ENCODE assay signal across 8 mouse cellular contexts in the genomic region with DNA sequence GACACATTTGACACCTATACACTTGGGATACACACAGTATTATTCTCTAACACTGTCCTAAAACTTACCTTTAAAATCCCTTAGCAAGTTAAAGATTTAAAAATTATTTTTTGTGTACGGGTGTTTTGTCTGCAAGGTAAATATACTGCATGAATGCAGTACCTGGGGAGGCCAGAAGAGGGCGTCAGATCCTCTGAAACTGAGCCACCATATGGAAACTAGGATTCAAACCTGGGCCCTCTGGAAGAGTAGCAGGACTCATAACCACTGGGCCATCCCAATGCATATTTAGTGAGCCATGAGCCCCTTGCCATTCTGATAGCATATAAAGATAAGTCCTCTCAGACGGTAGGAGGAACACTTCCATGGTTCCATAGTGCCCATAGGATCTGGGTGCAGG. TPM values are rescaled to one million over a fixed set of nuclear protein-coding genes. Genes with fewer than 3 reads are reported as not detected.
DNase-seq lines count a peak whose midpoint lies in the region; ATAC-seq lines count a peak whose summit lies in the region.

No protein-coding gene starts in this region.

- peaks cover 24% of the 10 kb centered on the region for H3K4me1 ChIP-seq in midbrain, embryonic 15.5 days
- H3K4me1 ChIP-seq in midbrain, embryonic 16.5 days (ENCODE audit: control insufficient read depth, insufficient read depth, low read length): peaks cover 21% of the 10 kb centered on the region
- H3K4me1 ChIP-seq in embryonic facial prominence, embryonic 15.5 days: peaks cover 27% of the 10 kb centered on the region; the same call in 1 of the 2 replicates
- peaks cover 51% of the 10 kb centered on the region for H3K4me1 ChIP-seq in limb, embryonic 10.5 days
- H3K4me1 ChIP-seq in stomach, embryonic 14.5 days (ENCODE audit: control insufficient read depth, insufficient read depth, low read length): peaks cover 22% of the 10 kb centered on the region

- no peaks in the 10 kb centered on the region for H3K27me3 ChIP-seq in midbrain, embryonic 15.5 days (replicated peaks)
- H3K27me3 ChIP-seq in midbrain, embryonic 16.5 days (ENCODE audit: control insufficient read depth, insufficient read depth, low read depth, low read length): no peaks in the 10 kb centered on the region
- no peaks in the 10 kb centered on the region for H3K27me3 ChIP-seq in embryonic facial prominence, embryonic 15.5 days
- no peaks in the 10 kb centered on the region for H3K27me3 ChIP-seq in limb, embryonic 10.5 days (ENCODE audit: low read depth, poor library complexity, severe bottlenecking)
- no peaks in the 10 kb centered on the region for H3K27me3 ChIP-seq in stomach, embryonic 14.5 days (ENCODE audit: control insufficient read depth, insufficient read depth, low read length)

- H3K36me3 ChIP-seq in midbrain, embryonic 15.5 days (replicated peaks): no peaks in the 10 kb centered on the region
- H3K36me3 ChIP-seq in midbrain, embryonic 16.5 days (ENCODE audit: control insufficient read depth, insufficient read depth, low read length): no peaks in the 10 kb centered on the region
- 0 out of 2 replicates have a peak, but pooled peaks cover 6% of the 10 kb centered on the region for H3K36me3 ChIP-seq in embryonic facial prominence, embryonic 15.5 days
- H3K36me3 ChIP-seq in limb, embryonic 10.5 days: peaks cover 34% of the 10 kb centered on the region
- no peaks in the 10 kb centered on the region for H3K36me3 ChIP-seq in stomach, embryonic 14.5 days (ENCODE audit: control insufficient read depth, insufficient read depth, low read length)

- WGBS in midbrain, embryonic 15.5 days: 49% methylated on average over 3 of the region's 3 CpGs
- 55% methylated on average over 3 of the region's 3 CpGs for WGBS in midbrain, embryonic 16.5 days
- 41% methylated on average over 3 of the region's 3 CpGs for WGBS in embryonic facial prominence, embryonic 15.5 days
- 49% methylated on average over 3 of the region's 3 CpGs for WGBS in limb, embryonic 10.5 days
- WGBS in stomach, embryonic 14.5 days: 41% methylated on average over 3 of the region's 3 CpGs

- 0 out of 2 replicates have a peak, but pooled peaks have one; percentile 1 for ATAC-seq in midbrain, embryonic 15.5 days (replicated peaks)
- ATAC-seq in midbrain, embryonic 16.5 days: no peak
- no peak for ATAC-seq in embryonic facial prominence, embryonic 15.5 days (ENCODE audit: insufficient number of reproducible peaks, low FRiP score, low TSS enrichment, low read depth)
- ATAC-seq in stomach, embryonic 14.5 days (ENCODE audit: insufficient number of reproducible peaks, insufficient read depth, low FRiP score, low read depth): no peak

- no peaks in the 10 kb centered on the region for H3K9me3 ChIP-seq in midbrain, embryonic 15.5 days
- H3K9me3 ChIP-seq in midbrain, embryonic 16.5 days (replicated peaks; ENCODE audit: control insufficient read depth, low read length, poor library complexity, severe bottlenecking): no peaks in the 10 kb centered on the region
- H3K9me3 ChIP-seq in embryonic facial prominence, embryonic 15.5 days (replicated peaks): no peaks in the 10 kb centered on the region
- no peaks in the 10 kb centered on the region for H3K9me3 ChIP-seq in limb, embryonic 10.5 days (replicated peaks)
- no peaks in the 10 kb centered on the region for H3K9me3 ChIP-seq in stomach, embryonic 14.5 days (ENCODE audit: control insufficient read depth, low read depth, low read length)

- H3K27ac ChIP-seq in midbrain, embryonic 15.5 days: peak overlapping the region; percentile 59; the same call in 1 of the 2 replicates
- no peak overlapping the region for H3K27ac ChIP-seq in midbrain, embryonic 16.5 days (ENCODE audit: low read length)
- H3K27ac ChIP-seq in embryonic facial prominence, embryonic 15.5 days (replicated peaks): peak overlapping the region; percentile 66
- H3K27ac ChIP-seq in limb, embryonic 10.5 days: peak overlapping the region; percentile 83
- H3K27ac ChIP-seq in stomach, embryonic 14.5 days (ENCODE audit: low read length): peak overlapping the region; percentile 45; the same call in 1 of the 2 replicates

- no peak overlapping the region for H3K4me3 ChIP-seq in midbrain, embryonic 15.5 days
- H3K4me3 ChIP-seq in midbrain, embryonic 16.5 days (ENCODE audit: low read depth, low read length): no peak overlapping the region
- H3K4me3 ChIP-seq in embryonic facial prominence, embryonic 15.5 days (replicated peaks): no peak overlapping the region
- H3K4me3 ChIP-seq in limb, embryonic 10.5 days: no peak overlapping the region
- H3K4me3 ChIP-seq in stomach, embryonic 14.5 days (ENCODE audit: low read depth, low read length): no peak overlapping the region

- DNase-seq in adrenal gland, adult (ENCODE audit: inconsistent age in 2 of 2, low spot score in 1 of 2): peak; percentile 58 to 81
- DNase-seq in adrenal gland, postnatal 4 days (ENCODE audit: low spot score in 2 of 2): no peak
- DNase-seq in limb, embryonic 10.5 days (ENCODE audit: low spot score): peak; percentile 61
- DNase-seq in layer of hippocampus, postnatal 36 days: no peak

- H3K4me2 ChIP-seq in midbrain, embryonic 15.5 days: no peak overlapping the region
- no peak overlapping the region for H3K4me2 ChIP-seq in midbrain, embryonic 16.5 days (ENCODE audit: low read length)
- no peak overlapping the region for H3K4me2 ChIP-seq in embryonic facial prominence, embryonic 15.5 days (replicated peaks)
- no peak overlapping the region for H3K4me2 ChIP-seq in stomach, embryonic 14.5 days (replicated peaks; ENCODE audit: low read depth, low read length)

- no peak overlapping the region for H3K9ac ChIP-seq in midbrain, embryonic 15.5 days
- H3K9ac ChIP-seq in midbrain, embryonic 16.5 days (ENCODE audit: low read depth, low read length): no peak overlapping the region
- H3K9ac ChIP-seq in embryonic facial prominence, embryonic 15.5 days: no peak overlapping the region
- no peak overlapping the region for H3K9ac ChIP-seq in stomach, embryonic 14.5 days (replicated peaks; ENCODE audit: low read depth, low read length)

RNA-seq across cellular contexts. Expression of a gene that starts 33.8 kb away (rescaled TPM):
- 10 to 100 TPM; 32.7 to 33.0 TPM for total RNA-seq in adrenal gland, postnatal 4 days (2021)
- polyA plus RNA-seq in midbrain, embryonic 15.5 days (2015; fragmentation: Nextera tagmentation; extraction: Ambion mirVana): 6.9 and 9.2 TPM in 2 replicates
- polyA plus RNA-seq in midbrain, embryonic 16.5 days (2015; fragmentation: Nextera tagmentation; extraction: Ambion mirVana): 7.9 and 10.6 TPM in 2 replicates
- polyA plus RNA-seq in embryonic facial prominence, embryonic 15.5 days (2015; fragmentation: Nextera tagmentation; extraction: Ambion mirVana): 23.1 and 23.3 TPM in 2 replicates
- 13.4 and 25.4 TPM in 2 replicates for polyA plus RNA-seq in limb, embryonic 10.5 days (2016; fragmentation: Nextera tagmentation; extraction: Ambion mirVana)
- 12.8 and 12.9 TPM in 2 replicates for polyA plus RNA-seq in stomach, embryonic 14.5 days (2014; fragmentation: Nextera tagmentation; extraction: Ambion mirVana)
- 10 to 100 TPM; 31.8 to 34.1 TPM for total RNA-seq in layer of hippocampus, postnatal 36 days (2021)

RNA-seq across cellular contexts. Expression of a gene that starts 44.2 kb away (rescaled TPM):
- 1 to 10 TPM; 5.2 to 6.0 TPM for total RNA-seq in adrenal gland, postnatal 4 days (2021)
- polyA plus RNA-seq in midbrain, embryonic 15.5 days (2015; fragmentation: Nextera tagmentation; extraction: Ambion mirVana): 3.4 and 4.0 TPM in 2 replicates
- 3.7 and 4.0 TPM in 2 replicates for polyA plus RNA-seq in midbrain, embryonic 16.5 days (2015; fragmentation: Nextera tagmentation; extraction: Ambion mirVana)
- polyA plus RNA-seq in embryonic facial prominence, embryonic 15.5 days (2015; fragmentation: Nextera tagmentation; extraction: Ambion mirVana): 2.4 and 2.5 TPM in 2 replicates
- polyA plus RNA-seq in limb, embryonic 10.5 days (2016; fragmentation: Nextera tagmentation; extraction: Ambion mirVana): 2.5 and 2.8 TPM in 2 replicates
- polyA plus RNA-seq in stomach, embryonic 14.5 days (2014; fragmentation: Nextera tagmentation; extraction: Ambion mirVana): 2.7 and 3.0 TPM in 2 replicates
- total RNA-seq in layer of hippocampus, postnatal 36 days (2021): 1 to 10 TPM; 9.6 to 10.0 TPM

Comparison
In these comparisons a context has a peak if more than half of its experiments do, and no peak if none do; other contexts are left out.
1. DNase-seq: peak in adrenal gland, adult (2 of 2) and limb, embryonic 10.5 days (single experiment); none in adrenal gland, postnatal 4 days (0 of 2) and layer of hippocampus, postnatal 36 days (0 of 2).